Mouse (Mus musculus) neural tube, postnatal 0 days (tissue): Measurements from ENCODE around the gene Plcl1. TPM values are rescaled to one million over a fixed set of nuclear protein-coding genes. Genes with fewer than 3 reads are reported as not detected.

Source experiments
- polyA plus RNA-seq: library from polyadenylated mRNA; unstranded; fragments of >200 nt; fragmentation: Nextera tagmentation; extraction: Ambion mirVana; gene quantifications from 2 replicates; pipeline ENCODE4 v1.2.1, GENCODE M21; 2015

The Plcl1 gene
- 4.1 and 4.5 TPM in 2 replicates for polyA plus RNA-seq

GRCm38 (mm10) chr1:55405272-55406022 lies at the start of gene Plcl1:
Gene Plcl1 (plus strand): TSS chr1:55405921.

GRCm38 (mm10) chr1:55363044-55363565 lies 42.6 kb upstream of the Plcl1 start, which contains the start of gene Boll:
Gene Boll (minus strand): TSS chr1:55363469.

Other genes starting within 250 kb of the Plcl1 start
- gene Rftn2, start 179.1 kb upstream of the Plcl1 start, polyA plus RNA-seq = 13.0 and 13.5 TPM in 2 replicates
- 2.1 and 2.4 TPM in 2 replicates for gene Mars2, start 168.7 kb upstream of the Plcl1 start, polyA plus RNA-seq
- not detected in 2 replicates for gene Boll, start 42.5 kb upstream of the Plcl1 start, polyA plus RNA-seq